Mouse (Mus musculus) neutrophil, adult 5-6 weeks (primary cell): ENCODE measurements around the gene Pdlim7. TPM values are rescaled to one million over a fixed set of nuclear protein-coding genes. Genes with fewer than 3 reads are reported as not detected.

Experiments
- ATAC-seq: fragments of 151-379, 151-347 bp; 2 replicates; pipeline ENCODE4 v1.8.0; 2017; ENCODE audit warnings: mild to moderate bottlenecking, moderate TSS enrichment; ENCODE audit not compliant: insufficient number of reproducible peaks, poor library complexity, low FRiP score, severe bottlenecking; ENCODE audit errors: extremely low read depth
- total RNA-seq: library from RNA; stranded (forward); fragments of 200-1000 nt; gene quantifications from 2 replicates; pipeline ENCODE4 v1.2.3, GENCODE M21; 2017

Gene Pdlim7
- 43.2 and 47.3 TPM in 2 replicates for total RNA-seq

- ATAC-seq, result peak; percentile 81
These were observed at the start of gene Pdlim7 for GRCm38 (mm10) chr13:55513111-55513748. Pdlim7 (minus strand) TSS chr13:55513676.

DNA sequence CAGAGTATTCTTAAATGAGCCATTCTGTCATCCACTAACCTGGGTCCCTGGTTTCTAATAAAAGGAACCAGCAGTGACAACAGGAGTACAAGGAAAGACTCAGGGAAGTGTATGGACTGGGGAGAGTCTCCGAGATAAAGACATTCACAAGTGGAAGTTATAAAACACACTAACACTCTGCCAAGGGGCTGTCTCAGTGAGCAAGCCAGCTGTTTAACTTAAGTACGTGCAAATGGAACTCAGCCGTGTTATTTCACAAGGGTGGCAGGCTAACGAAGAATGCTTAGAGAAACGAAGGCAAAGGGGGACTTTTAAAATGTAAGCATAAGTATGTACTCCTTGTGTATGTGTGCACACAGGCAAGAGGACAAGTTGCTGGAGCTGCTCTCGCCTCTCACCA lies 44.0 kb upstream of the Pdlim7 start:
- ATAC-seq, result no peak

DNA sequence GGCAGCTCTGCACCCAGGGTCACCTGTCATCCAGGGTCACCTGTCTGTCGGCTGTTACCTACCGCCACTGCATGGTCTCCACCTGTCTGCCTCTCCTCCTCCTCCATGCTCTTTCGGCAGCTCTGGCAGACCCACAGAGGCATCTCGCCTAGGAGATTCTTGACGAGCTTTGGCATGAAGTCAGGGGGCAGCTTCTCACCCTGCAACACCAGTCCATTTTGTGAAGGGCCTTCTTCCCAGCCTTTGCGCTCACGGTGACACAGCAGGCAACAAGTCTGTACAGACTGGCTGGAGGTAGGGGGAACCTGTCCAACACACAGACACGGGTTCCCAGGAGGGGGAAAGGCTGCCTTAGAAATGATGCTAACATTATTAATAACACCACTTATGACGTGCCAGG lies 42.4 kb upstream of the Pdlim7 start:
- no peak for ATAC-seq

DNA sequence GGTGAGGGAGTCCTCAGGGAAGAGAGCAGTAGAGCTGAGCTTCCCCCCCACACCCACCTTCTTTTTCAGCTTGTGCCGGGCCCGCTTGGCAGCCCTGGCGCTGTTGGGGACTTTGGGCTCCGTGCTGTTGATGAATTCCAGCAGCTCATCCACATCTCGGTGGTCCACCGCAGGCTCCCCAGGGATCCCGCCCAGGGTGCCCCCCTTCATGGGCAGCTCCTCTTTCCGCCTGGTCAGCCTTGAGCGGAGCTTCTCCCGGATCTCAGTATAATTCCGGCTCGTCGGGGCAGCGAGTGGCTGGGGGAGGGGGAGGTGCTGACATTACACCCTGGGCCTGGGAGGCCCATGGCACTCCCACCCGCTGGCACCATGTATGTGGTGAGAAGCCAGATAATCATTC lies 35.6 kb upstream of the Pdlim7 start:
- ATAC-seq, result no peak

GRCm38 (mm10) chr13:55548426-55548825 lies 35.0 kb upstream of the Pdlim7 start:
- ATAC-seq, result no peak

- ATAC-seq, result no peak
These were observed 34.4 kb upstream of the Pdlim7 start for GRCm38 (mm10) chr13:55547916-55548315.

GRCm38 (mm10) chr13:55544792-55545191 lies 31.3 kb upstream of the Pdlim7 start:
- no peak for ATAC-seq

GRCm38 (mm10) chr13:55543447-55543846 lies 30.0 kb upstream of the Pdlim7 start:
- no peak for ATAC-seq

- no peak for ATAC-seq
These were observed 29.4 kb upstream of the Pdlim7 start for GRCm38 (mm10) chr13:55542891-55543290.

DNA sequence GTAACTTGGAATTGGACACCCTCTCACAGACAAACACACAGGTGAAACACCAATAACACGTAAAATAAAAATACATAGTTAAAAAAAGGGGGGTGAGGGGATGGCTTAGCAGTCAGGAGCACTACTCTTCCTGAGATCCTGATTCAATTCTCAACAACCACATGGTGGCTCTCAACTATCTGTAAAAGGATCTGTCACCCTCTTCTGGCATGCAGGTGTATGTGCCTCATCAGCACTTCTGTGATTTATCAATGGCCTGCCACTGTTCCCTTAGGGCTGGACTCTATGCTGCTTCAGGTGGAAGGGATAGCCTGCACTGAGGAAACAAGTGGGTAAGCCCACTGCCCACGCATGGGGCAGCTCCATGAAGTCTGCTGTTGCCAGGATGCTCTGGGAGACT lies 27.5 kb upstream of the Pdlim7 start:
- ATAC-seq, result no peak

DNA sequence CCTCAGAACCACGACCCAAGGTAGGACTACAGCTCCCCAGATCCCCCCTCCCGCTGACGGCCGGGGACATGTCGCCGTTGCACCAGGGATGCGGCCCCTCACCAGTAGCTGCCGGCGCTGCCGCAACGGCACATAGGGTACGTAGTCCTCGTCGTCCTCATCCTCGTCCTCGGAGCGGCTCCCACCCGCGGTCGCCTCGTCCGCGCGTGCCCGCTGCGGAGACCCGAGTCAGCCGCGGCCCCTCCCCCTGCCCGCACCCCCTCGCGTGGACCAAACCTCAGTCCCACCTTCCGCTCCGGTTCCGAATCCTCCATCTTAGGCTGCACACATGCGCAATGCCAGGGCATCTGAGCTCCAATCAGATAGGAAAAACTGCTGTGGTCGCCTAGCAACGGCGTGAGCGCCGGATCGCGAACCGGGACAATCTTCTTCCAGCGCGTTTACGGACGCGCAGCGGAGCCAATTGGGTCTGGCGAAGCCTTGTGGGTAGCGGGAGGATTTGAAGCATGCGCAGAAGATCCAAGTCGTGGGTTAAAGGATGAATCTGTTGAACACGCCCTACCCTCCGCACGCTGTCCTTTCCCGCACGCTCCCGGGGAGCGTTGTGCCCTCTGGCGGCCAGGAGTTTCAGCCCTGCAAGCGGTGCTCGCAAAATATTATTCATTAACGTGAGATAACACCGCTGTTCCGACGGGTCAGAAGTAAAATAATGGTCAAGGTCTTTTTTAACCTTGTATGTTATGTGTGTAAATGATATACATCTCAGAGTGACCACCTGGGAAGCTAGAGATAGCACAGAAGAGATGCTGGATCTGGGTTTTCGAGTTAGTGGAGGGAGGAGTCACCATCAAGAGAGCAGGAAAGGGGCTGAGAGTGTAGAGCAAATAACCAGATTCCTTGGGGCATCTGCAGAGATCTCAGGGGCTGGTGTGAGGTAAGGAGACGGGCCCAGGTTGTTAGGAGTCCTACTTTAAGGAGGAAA lies 23.0 kb upstream of the Pdlim7 start, which contains the start of gene Ddx41:
Ddx41 (minus strand) TSS at position 465 of the 982 bp plus-strand sequence.
- peak; percentile 93 for ATAC-seq

- ATAC-seq, result no peak
These were observed 22.3 kb upstream of the Pdlim7 start for GRCm38 (mm10) chr13:55535796-55536193.

GRCm38 (mm10) chr13:55535191-55535590 lies 21.7 kb upstream of the Pdlim7 start:
- no peak for ATAC-seq

DNA sequence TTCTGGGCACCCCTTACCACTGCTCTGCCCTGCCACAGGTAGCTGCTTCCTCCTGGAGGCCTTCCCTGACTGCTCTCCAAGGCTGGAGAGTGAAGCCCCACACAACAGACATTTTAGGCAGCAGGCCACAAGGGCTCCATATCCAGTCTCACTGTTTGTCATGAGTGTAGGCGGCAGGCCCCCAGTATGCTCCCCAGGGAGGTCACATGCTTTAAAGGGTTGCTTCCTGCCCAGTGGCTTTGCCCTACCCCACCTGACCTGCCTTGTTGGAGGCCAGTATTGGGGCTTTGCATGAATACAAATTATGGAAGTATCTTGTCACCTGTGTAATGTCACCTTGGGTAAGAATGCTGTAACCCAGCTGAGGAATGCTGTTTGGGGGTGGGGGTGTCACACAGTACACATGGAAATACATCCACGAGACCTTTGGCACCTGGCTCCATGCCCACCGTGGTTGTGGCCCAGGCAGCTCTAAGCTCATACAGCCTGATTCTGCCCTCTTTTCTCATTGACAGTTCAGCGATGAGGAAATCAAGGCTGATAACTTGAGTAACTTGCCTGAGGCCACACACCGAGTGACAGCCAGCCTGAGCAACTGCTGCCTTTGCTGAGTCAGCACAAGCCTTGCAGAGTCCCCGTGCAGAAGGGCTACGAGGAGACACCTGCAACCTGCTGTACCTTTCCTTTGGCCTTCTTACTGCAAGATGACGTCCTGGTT lies 15.9 kb upstream of the Pdlim7 start, which contains the start of gene Dok3:
Dok3 (minus strand) TSS at position 99 of the 718 bp plus-strand sequence.
- ATAC-seq, result peak; percentile 67

GRCm38 (mm10) chr13:55527834-55528772 lies 14.6 kb upstream of the Pdlim7 start:
- ATAC-seq, result peak; percentile 46

GRCm38 (mm10) chr13:55527212-55527611 lies 13.7 kb upstream of the Pdlim7 start:
- ATAC-seq, result no peak

DNA sequence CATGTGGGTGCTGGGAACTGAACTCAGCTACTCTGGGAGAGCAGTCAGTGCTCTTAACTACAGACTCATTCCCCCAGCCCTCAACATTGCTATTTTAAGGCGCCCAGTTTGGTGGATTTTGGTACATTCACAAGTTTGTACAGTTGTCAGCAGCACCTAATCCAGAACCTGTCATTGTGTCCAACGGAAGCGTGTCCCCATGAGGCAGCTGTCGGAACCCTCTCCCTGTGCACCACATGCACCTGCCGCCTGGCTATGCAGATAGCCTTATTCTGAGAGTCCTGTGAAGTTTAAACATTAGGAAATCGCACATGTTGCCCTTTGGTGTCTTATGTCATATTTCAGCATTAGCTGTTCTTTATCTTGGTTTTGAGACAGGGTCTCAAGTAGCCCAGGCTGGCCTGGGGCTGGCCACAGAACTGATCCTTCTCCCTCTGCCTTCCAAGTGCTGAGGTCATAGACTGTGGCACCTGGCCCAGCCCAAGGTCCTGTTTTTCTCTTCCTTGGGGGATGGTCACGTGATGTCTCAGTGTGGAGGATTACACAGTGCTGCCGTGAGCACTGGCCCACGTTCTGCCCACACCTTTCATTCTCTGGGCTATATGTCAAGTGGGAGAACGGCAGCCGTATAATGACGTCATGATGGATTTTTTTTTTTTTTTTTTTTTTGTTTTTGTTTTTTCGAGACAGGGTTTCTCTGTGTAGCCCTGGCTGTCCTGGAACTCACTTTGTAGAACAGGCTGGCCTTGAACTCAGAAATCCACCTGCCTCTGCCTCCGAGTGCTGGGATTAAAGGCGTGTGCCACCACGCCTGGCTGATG lies 12.5 kb upstream of the Pdlim7 start:
- ATAC-seq, result peak; percentile 28; the same call in 1 of the 2 replicates
